Mouse (Mus musculus) midbrain, postnatal 0 days (tissue): ENCODE measurements around the gene Nudt9. TPM values are rescaled to one million over a fixed set of nuclear protein-coding genes. Genes with fewer than 3 reads are reported as not detected.

ENCODE experiments used
- ATAC-seq: fragments of 200-750 bp; cut with Nextera tagmentation; 2 replicates; pipeline ENCODE4 v1.8.0; 2017; ENCODE audit warnings: moderate number of reproducible peaks, mild to moderate bottlenecking, moderate TSS enrichment, moderate library complexity; ENCODE audit not compliant: low FRiP score
- DNase-seq: peaks from one replicate; pipeline ENCODE4 v3.0.0-alpha.2; 2015; ENCODE audit warnings: low spot score
- H3K27ac ChIP-seq: fragments of 300-500 bp; sonication (generic); 2 replicates; pipeline ENCODE4 v1.5.1; 2014; ENCODE audit warnings: low read depth, mild to moderate bottlenecking, low read length, mixed read lengths
- H3K27me3 ChIP-seq: fragments of 300-500 bp; sonication (generic); 2 replicates; pipeline ENCODE4 v1.6.1; 2014; ENCODE audit warnings: low read length, control low read depth, mixed read lengths; ENCODE audit not compliant: insufficient read depth
- H3K36me3 ChIP-seq: fragments of 300-500 bp; sonication (generic); 2 replicates; pipeline ENCODE4 v1.6.1; 2014; ENCODE audit warnings: low read length, control low read depth, mixed read lengths; ENCODE audit not compliant: insufficient read depth
- H3K4me1 ChIP-seq: fragments of 300-500 bp; sonication (generic); 2 replicates; pipeline ENCODE4 v1.6.1; 2014; ENCODE audit warnings: mild to moderate bottlenecking, control low read depth, antibody characterized with exemption, low read length, mixed read lengths; ENCODE audit not compliant: insufficient read depth
- H3K4me2 ChIP-seq: fragments of 300-500 bp; sonication (generic); 2 replicates; pipeline ENCODE4 v1.6.1; 2014; ENCODE audit warnings: low read depth, mild to moderate bottlenecking, low read length, mixed read lengths; ENCODE audit not compliant: poor library complexity, severe bottlenecking
- H3K4me3 ChIP-seq: fragments of 300-500 bp; sonication (generic); 2 replicates; pipeline ENCODE4 v1.5.1; 2014; ENCODE audit warnings: low read depth, mild to moderate bottlenecking, low read length, moderate library complexity
- H3K9ac ChIP-seq: fragments of 300-500 bp; sonication (generic); replicated peaks from 2 replicates; pipeline ENCODE4 v1.6.1; 2014; ENCODE audit warnings: mild to moderate bottlenecking, low read length, moderate library complexity, mixed read lengths; ENCODE audit not compliant: poor library complexity, severe bottlenecking
- H3K9me3 ChIP-seq: fragments of 300-500 bp; sonication (generic); 2 replicates; pipeline ENCODE4 v1.6.1; 2016; ENCODE audit warnings: low read length, control low read depth
- CTCF ChIP-seq: IDR thresholded peaks from 2 replicates; pipeline ENCODE4 v1.5.1; 2016; ENCODE audit warnings: antibody characterized with exemption, mild to moderate bottlenecking
- WGBS: fragments of 180-500 bp; shearing (Covaris S2); extraction: QIAGEN DNeasy Blood & Tissue Kit; methylation state at CpG from one replicate; pipeline ENCODE4 v1.1.7; 2014; 5-methylcytosine and 5-hydroxymethylcytosine counted together
- microRNA-seq: library from miRNA; unstranded; fragments of <30 nt; microRNA quantifications from one replicate; pipeline ENCODE4, GENCODE M21; 2016; ENCODE audit warnings: borderline number of aligned reads
- polyA plus RNA-seq: library from polyadenylated mRNA; unstranded; fragments of >200 nt; fragmentation: Nextera tagmentation; extraction: Ambion mirVana; gene quantifications from 2 replicates; pipeline ENCODE4 v1.2.1, GENCODE M21; 2015
- total RNA-seq: library from RNA; depleted of rRNA; stranded (reverse); fragments of >200 nt; gene quantifications from 2 replicates; pipeline ENCODE4 v1.2.3, GENCODE M21; 2014; rRNA removed

Gene Nudt9
- total and polyA plus RNA-seq, 2 experiments from 2014 or later, result 48.9 to 70.4 TPM

GRCm38 (mm10) chr5:104113491-104114172 is 67.5 kb downstream of the Nudt9 start, which contains the start of gene Sparcl1:
TSS of gene Sparcl1 (minus strand) at chr5:104113733.
- Histone ChIP-seq H3K9me3 (no peaks in the 10 kb centered on the region), H3K36me3 (no peaks in the 10 kb centered on the region), H3K9ac (peak within 1 kb of the TSS; percentile 57), H3K27me3 (no peaks in the 10 kb centered on the region), H3K27ac (peak within 1 kb of the TSS; percentile 80), H3K4me1 (peaks cover 22% of the 10 kb centered on the region; the same call in 1 of the 2 replicates), H3K4me3 (peak within 1 kb of the TSS; percentile 25), H3K4me2 (peak within 1 kb of the TSS; percentile 39)
- TF ChIP-seq CTCF, result no peak
- peak; percentile 86 for DNase-seq
- 14% methylated on average over 15 of the region's 15 CpGs for WGBS
- ATAC-seq, result peak; percentile 31; the same call in 1 of the 2 replicates

Small RNA genes lying within 50 kb of the gene (microRNA-seq; reads per million reads assigned to microRNA genes)
- gene Mir5619, result 1.3 reads per million

Other genes starting within 250 kb of the Nudt9 start
- gene Klhl8, start 135.0 kb upstream of the Nudt9 start, total RNA-seq, result 44.6 and 46.7 TPM in 2 replicates
- 39.5 and 41.5 TPM in 2 replicates for gene Klhl8, start 135.0 kb upstream of the Nudt9 start, polyA plus RNA-seq
- gene Hsd17b13, start 68.9 kb upstream of the Nudt9 start, total RNA-seq, result not detected in 2 replicates
- 0.15 and 0.27 TPM in 2 replicates for gene Hsd17b13, start 68.9 kb upstream of the Nudt9 start, polyA plus RNA-seq
- 16.3 and 16.4 TPM in 2 replicates for gene Hsd17b11, start 24.4 kb upstream of the Nudt9 start, total RNA-seq
- 3.6 and 4.7 TPM in 2 replicates for gene Hsd17b11, start 24.4 kb upstream of the Nudt9 start, polyA plus RNA-seq
- gene Gm17660, start 31.3 kb downstream of the Nudt9 start, total RNA-seq, result not detected in 2 replicates
- 0.83 and 1.1 TPM in 2 replicates for gene Gm17660, start 31.3 kb downstream of the Nudt9 start, polyA plus RNA-seq
- gene Sparcl1, start 67.4 kb downstream of the Nudt9 start, total RNA-seq, result 438 and 529 TPM in 2 replicates
- gene Sparcl1, start 67.4 kb downstream of the Nudt9 start, polyA plus RNA-seq, result 358 and 444 TPM in 2 replicates
- gene Dspp, start 124.4 kb downstream of the Nudt9 start, total RNA-seq, result not detected in 2 replicates
- not detected in 2 replicates for gene Dspp, start 124.4 kb downstream of the Nudt9 start, polyA plus RNA-seq
- gene Dmp1, start 156.3 kb downstream of the Nudt9 start, total RNA-seq, result not detected in 2 replicates
- gene Dmp1, start 156.3 kb downstream of the Nudt9 start, polyA plus RNA-seq, result 0.23 and 0.28 TPM in 2 replicates